Mouse (Mus musculus) testis, adult 2 months (tissue): ENCODE results near the gene Ap4s1. TPM values are rescaled to one million over a fixed set of nuclear protein-coding genes. Genes with fewer than 3 reads are reported as not detected.

Experiments used
- H3K27ac ChIP-seq: fragments of 200-500 bp; 2 replicates; pipeline ENCODE4 v1.5.1; 2012; ENCODE audit warnings: low read depth, low read length; ENCODE audit not compliant: control insufficient read depth, insufficient read depth
- H3K27me3 ChIP-seq: fragments of 200-500 bp; 2 replicates; pipeline ENCODE4 v1.6.1; 2012; ENCODE audit warnings: mild to moderate bottlenecking, low read length, moderate library complexity; ENCODE audit not compliant: control insufficient read depth, insufficient read depth
- H3K36me3 ChIP-seq: fragments of 200-500 bp; 2 replicates; pipeline ENCODE4 v1.6.1; 2012; ENCODE audit warnings: mild to moderate bottlenecking, low read length; ENCODE audit not compliant: control insufficient read depth, insufficient read depth
- H3K4me1 ChIP-seq: fragments of 200-500 bp; 2 replicates; pipeline ENCODE4 v1.6.1; 2012; ENCODE audit warnings: low read length; ENCODE audit not compliant: control insufficient read depth, insufficient read depth
- H3K4me3 ChIP-seq: fragments of 200-500 bp; 2 replicates; pipeline ENCODE4 v1.5.1; 2012; ENCODE audit warnings: low read depth, mild to moderate bottlenecking, low read length, moderate library complexity, mixed read lengths; ENCODE audit not compliant: control insufficient read depth
- CTCF ChIP-seq: fragments of 200-500 bp; IDR thresholded peaks from 2 replicates; pipeline ENCODE4 v1.5.1; 2012; ENCODE audit warnings: low read depth, mild to moderate bottlenecking, inconsistent platforms, low read length, moderate library complexity; ENCODE audit not compliant: control insufficient read depth, insufficient read depth, insufficient replicate concordance
- POLR2A ChIP-seq: fragments of 200-500 bp; IDR thresholded peaks from 2 replicates; pipeline ENCODE4 v1.6.1; 2012; ENCODE audit warnings: low read depth, mild to moderate bottlenecking, inconsistent platforms, low read length, moderate library complexity; ENCODE audit not compliant: control insufficient read depth
- polyA plus RNA-seq: library from polyadenylated mRNA; depleted of rRNA; stranded (reverse); fragments of >200 nt; gene quantifications from 2 replicates; pipeline ENCODE4 v1.2.3, GENCODE M21; 2012

Gene Ap4s1
- polyA plus RNA-seq, 1 experiment, result 8.3 TPM

- TF ChIP-seq POLR2A (no peak), CTCF (no peak)
- Histone ChIP-seq H3K4me1 (peaks cover 5% of the 10 kb centered on the region), H3K36me3 (no peaks in the 10 kb centered on the region), H3K27ac (no peak overlapping the region), H3K4me3 (no peak overlapping the region), H3K27me3 (no peaks in the 10 kb centered on the region)
Measured at GRCm38 (mm10) chr12:51705778-51706177, 14.9 kb downstream of the Ap4s1 start.

DNA sequence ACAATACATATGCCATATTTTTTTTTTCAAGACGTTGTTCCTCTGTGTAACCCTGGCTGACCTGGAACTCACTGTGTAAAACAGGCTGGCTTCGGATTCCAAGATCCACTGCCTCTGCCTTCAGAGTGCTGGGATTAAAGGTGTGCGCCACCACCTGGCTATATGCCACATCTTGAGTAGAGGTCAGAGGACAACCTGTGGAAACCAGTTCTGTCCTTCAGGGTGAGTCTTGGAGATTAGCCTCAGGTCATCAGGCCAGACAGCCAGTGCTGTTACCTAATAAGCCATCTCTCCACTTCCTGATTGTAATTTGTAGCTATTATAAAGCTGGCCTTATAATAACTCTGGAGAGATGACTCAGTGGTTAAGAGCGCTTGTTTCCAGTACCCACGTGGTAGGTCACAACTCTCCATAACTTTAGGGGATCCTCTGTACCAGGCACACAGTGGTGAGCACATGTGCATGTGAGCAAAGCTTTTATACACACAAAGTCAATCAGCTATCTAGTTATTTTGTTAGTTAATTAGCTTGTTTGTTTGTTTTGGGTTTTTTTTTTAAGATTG, 15.9 kb downstream of the Ap4s1 start:
- H3K27me3 ChIP-seq, result no peaks in the 10 kb centered on the region
- H3K4me3 ChIP-seq, result no peak overlapping the region

DNA sequence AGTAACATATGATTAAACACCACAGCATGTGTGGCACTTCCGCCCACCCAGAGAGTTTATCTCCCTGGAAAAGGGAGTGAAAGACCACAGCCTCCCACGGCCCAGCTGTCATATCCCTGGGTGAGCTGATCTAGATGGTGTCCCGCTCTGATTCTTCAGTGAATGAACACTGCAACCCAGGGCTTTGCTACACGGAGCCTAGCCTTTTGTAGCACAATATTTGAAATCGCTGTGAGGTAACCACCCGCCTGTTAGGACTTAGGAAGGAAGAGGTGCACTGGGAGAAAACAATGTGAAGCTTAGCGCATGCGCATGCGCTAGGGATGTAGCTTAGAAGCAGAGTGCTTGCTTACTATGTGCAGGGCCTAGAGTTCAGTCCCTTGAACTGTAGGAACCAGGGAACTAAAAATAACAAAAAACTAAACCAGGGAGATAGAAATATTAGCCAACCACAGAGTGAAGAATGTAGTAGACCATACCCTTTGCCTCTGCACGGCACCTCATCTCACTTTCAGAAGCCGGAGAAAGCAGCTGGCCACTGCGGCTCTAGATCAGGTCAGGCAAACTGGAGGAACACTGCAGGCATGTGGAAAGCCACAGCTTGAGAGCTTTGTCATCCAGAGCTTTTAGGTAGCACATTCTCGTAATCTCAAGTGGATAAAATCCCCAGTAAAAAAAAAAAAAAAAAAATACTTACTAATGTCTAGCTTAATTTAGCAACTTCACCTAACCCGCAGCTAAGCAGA, 18.3 kb downstream of the Ap4s1 start:
- Histone ChIP-seq H3K27ac (peak overlapping the region; percentile 66), H3K4me1 (peaks cover 5% of the 10 kb centered on the region), H3K36me3 (no peaks in the 10 kb centered on the region), H3K4me3 (no peak overlapping the region), H3K27me3 (no peaks in the 10 kb centered on the region)
- TF ChIP-seq CTCF (no peak), POLR2A (no peak)

More for the DNA sequence above, 15.9 kb downstream of the Ap4s1 start:
- Histone ChIP-seq H3K4me1 (peaks cover 5% of the 10 kb centered on the region), H3K36me3 (no peaks in the 10 kb centered on the region), H3K27ac (no peak overlapping the region)
- TF ChIP-seq POLR2A, result no peak
- TF ChIP-seq CTCF, result no peak

- H3K27ac ChIP-seq, result no peak overlapping the region
- no peak overlapping the region for H3K4me3 ChIP-seq
- TF ChIP-seq CTCF (no peak), POLR2A (no peak)
- peaks cover 5% of the 10 kb centered on the region for H3K4me1 ChIP-seq
- no peaks in the 10 kb centered on the region for H3K27me3 ChIP-seq
- no peaks in the 10 kb centered on the region for H3K36me3 ChIP-seq
Measured at GRCm38 (mm10) chr12:51709741-51710140, 18.9 kb downstream of the Ap4s1 start.

- H3K27me3 ChIP-seq, result no peaks in the 10 kb centered on the region
- no peak overlapping the region for H3K4me3 ChIP-seq
Measured at GRCm38 (mm10) chr12:51710154-51710553, 19.3 kb downstream of the Ap4s1 start.

DNA sequence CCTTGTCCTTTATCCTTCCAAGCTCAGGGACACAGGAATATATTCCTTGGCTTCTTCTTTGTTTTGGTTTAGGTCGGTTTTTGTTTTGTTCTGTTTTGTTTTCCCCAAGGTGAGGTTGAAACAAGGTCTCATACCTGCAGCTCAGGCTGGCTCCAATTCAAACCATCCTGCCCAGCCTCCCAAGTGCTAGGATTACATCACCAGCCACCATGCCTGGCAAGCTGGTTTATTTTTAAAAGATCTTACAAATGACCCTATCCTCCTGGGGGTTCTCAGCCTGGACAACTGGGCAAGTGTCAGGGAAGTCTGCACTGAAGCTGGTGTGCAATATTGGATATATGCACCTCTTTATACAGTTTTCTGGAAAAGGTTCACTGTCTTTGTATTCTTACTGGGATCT, 21.9 kb downstream of the Ap4s1 start:
- Histone ChIP-seq H3K4me1 (peaks cover 5% of the 10 kb centered on the region), H3K27me3 (no peaks in the 10 kb centered on the region), H3K27ac (no peak overlapping the region), H3K36me3 (no peaks in the 10 kb centered on the region), H3K4me3 (no peak overlapping the region)
- no peak for TF ChIP-seq CTCF
- no peak for TF ChIP-seq POLR2A

More at GRCm38 (mm10) chr12:51710154-51710553, 19.3 kb downstream of the Ap4s1 start:
- TF ChIP-seq POLR2A (no peak), CTCF (no peak)
- Histone ChIP-seq H3K4me1 (peaks cover 5% of the 10 kb centered on the region), H3K36me3 (no peaks in the 10 kb centered on the region), H3K27ac (no peak overlapping the region)

DNA sequence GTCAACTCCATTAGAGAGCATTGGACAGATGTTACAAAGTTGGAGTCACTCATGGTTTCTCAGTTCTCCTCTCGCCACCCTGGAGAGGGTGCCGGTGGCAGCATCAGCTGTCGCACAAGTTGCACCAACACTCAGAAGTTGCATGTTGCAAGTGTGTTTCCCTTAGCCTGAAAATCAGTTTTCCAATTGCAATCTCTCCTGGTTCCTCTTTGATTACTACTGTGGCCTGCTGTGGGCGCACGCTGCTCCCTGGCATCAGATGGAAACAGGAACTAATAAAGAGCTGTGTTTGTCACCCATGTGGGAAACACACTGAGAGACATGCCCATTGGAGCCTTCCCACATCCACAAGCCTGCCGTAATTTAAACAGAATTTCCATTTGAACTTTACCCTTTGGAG, 27.8 kb downstream of the Ap4s1 start:
- no peaks in the 10 kb centered on the region for H3K4me1 ChIP-seq
- no peak overlapping the region for H3K4me3 ChIP-seq
- no peaks in the 10 kb centered on the region for H3K27me3 ChIP-seq
- TF ChIP-seq POLR2A (no peak), CTCF (no peak)
- no peak overlapping the region for H3K27ac ChIP-seq
- no peaks in the 10 kb centered on the region for H3K36me3 ChIP-seq
